Mouse (Mus musculus): ENCODE data around the gene Zfp940.
"Not testable (repeated sequence)": the region's sequence is repeated elsewhere in the genome, so short reads cannot be mapped to it uniquely, and the experiment has no call there.

The Zfp940 gene

DNA sequence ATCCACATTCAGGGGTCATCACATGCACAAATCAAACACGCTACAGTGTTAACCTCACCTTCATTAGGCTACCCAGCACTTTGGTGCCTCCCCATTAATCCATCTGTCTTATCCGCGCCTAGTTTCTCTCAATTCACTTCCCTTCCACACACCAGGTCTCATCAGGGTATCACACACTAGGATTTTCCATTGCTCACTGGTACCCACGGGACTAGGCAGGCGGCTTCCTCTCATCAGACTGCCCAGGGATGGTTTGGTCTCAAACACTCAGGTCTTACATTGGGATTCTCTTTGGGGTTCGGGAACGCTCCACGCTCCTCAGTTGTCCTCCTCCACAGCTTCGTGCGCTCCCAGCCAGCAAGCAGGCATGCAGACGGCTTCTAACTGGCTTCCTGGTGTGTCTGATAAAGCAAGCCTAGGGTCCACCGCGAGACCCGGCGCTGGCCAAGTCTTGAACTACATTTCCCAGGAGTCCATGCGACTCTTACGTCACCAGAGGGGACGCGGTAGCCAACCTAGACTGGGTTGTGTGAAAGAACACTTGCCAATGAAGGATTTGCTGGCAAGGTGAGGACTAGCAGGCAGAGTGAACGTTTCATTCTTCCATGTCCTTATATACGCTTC lies at the start of gene Zfp940:
Gene Zfp940 (minus strand): TSS at position 451 of the 624 bp plus-strand sequence.
- DNase-seq, result peak; percentile 86

DNA sequence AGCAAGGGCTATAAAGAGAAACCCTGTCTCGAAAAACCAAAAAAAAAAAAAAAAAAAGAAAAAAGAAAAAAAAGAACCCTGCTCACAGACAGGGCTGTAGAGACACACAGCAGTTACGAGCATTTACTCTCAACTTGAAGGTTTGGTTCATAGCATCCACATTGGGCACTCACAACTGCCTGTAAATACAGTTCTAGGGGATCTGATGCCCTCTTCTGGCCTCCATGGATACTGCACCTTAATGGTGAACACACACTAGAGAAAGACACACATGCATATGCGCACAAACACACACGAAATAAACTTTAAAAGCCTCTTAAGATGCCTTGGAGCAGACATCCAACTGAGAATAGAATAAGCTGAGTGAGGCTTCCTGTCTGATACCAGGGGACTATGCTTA lies 44.9 kb upstream of the Zfp940 start:
- DNase-seq, result no peak

DNA sequence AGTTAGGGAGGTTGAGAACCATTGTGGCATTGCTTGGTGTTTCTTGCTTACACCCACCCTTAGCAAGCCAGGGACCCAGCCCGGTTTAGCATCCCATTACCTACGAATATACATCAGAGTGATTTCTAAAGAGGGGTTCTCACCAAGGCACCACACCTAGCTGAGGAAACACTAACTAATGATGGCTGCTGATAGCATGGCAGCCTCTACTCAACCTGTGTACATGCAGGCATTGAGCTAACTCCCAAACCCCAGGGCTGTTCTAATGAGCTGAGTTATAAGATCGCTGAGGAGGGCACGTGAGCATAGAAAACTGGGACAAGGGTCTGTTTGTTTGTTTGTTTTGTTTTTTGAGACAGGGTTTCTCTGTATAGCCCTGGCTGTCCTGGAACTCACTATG lies 39.3 kb upstream of the Zfp940 start:
- no peak for DNase-seq

DNA sequence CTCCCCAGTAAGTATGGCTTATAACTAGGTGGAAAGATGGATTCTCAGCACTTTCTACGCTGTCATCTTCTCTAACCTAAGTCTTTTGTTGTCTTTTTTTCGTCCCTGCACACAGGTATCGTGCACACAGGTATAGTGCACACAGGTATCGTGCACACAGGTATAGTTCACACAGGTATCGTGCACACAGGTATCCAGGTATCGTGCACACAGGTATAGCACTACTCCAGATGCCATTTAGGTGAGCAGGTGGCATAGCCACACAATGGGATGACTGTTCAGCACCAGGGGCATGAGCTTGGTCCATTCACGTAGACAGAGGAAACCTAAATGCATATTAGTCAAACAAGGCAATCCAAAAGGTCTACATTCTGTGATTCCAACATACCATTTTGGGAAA lies 37.0 kb upstream of the Zfp940 start:
- no peak for DNase-seq

DNA sequence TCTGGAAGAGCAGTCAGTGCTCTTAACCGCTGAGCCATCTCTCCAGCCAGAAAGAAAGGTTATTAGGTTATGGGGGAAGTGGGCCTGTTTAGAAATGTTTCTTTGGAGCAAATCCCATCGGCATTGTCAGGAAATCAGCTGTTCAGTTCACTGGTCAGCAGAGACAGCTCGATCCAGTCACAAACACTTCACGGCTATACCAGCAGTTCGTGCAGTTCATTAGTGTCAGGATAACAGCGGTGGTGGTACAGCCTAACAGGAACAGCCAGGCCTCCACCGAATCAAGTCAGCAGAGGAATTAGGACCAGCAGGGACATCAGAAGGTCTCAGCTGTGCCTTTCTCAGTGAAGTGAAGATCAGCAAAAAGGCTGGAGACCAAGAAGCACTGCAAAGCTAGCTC lies 27.4 kb upstream of the Zfp940 start:
- no peak for DNase-seq

DNA sequence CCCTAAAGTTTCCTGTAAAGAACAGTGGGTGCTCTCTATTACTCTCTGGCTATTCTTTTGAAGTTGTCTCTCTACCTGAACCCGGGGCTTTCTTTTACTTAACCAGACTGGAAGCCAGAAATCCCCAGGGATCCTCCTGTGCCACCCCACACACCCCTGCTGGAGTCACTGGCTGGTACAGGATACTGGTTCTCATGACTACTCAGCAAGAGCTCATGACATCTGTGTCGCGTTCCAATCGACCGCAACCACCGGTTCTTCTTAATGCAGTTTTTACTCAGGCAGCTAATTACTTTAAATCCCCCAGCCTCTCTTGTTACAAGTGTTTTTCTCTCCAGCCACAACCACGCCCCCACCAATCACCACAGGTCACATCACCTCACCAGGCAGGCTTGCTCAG lies 26.6 kb upstream of the Zfp940 start:
- DNase-seq, result no peak

DNA sequence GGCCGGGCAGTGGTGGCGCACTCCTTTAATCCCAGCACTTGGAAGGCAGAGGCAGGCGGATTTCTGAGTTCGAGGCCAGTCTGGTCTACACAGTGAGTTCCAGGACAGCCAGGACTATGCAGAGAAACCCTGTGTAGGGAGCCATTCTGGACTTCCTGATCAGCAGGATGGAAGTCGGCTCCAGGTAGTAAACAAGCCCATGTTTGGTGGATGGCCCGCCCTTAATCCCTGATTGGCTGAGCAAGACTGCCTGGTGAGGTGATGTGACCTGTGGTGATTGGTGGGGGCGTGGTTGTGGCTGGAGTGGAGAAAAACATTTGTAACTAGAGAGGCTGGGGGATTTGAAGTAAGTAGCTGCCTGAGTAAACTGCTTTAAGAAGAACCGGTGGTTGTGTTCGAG lies 24.1 kb upstream of the Zfp940 start:
- not testable (repeated sequence) for DNase-seq

DNA sequence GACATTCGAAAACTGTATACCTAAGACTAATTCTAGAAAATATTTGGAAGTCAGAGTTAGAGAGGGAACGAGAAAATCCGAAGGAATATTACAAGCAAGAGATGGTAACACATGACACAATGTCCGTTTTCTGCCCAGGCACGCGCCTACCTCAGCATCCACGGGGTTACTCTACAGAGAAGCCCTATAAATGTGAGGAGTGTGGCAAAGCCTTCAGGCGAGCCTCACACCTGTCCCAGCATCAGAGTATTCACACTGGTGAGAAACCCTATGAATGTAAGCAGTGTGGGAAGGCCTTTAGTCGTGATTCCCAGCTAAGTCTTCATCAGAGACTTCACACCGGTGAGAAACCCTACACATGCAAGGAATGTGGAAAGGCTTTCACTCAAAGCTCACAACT lies 20.8 kb upstream of the Zfp940 start:
- no peak for DNase-seq

DNA sequence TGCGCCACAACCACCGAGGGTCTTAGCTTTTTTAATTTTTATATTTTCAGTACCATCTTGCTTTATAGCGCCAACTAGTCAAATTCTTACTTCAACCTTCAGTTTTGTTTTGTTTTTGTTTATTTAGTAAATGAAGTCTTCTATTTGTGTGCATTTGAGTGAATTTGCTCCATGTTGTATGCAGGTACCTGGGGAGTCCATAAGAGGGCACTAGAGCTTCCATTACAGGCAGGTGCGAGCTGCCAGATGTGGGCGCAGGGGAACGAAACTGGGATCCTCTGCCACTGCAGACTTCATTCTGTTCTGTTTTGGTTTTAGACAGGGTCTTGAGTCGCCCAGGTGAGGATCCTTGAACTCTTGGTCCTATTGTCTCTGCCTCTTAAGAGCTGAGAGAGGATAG lies 8.2 kb upstream of the Zfp940 start:
- DNase-seq, result no peak

DNA sequence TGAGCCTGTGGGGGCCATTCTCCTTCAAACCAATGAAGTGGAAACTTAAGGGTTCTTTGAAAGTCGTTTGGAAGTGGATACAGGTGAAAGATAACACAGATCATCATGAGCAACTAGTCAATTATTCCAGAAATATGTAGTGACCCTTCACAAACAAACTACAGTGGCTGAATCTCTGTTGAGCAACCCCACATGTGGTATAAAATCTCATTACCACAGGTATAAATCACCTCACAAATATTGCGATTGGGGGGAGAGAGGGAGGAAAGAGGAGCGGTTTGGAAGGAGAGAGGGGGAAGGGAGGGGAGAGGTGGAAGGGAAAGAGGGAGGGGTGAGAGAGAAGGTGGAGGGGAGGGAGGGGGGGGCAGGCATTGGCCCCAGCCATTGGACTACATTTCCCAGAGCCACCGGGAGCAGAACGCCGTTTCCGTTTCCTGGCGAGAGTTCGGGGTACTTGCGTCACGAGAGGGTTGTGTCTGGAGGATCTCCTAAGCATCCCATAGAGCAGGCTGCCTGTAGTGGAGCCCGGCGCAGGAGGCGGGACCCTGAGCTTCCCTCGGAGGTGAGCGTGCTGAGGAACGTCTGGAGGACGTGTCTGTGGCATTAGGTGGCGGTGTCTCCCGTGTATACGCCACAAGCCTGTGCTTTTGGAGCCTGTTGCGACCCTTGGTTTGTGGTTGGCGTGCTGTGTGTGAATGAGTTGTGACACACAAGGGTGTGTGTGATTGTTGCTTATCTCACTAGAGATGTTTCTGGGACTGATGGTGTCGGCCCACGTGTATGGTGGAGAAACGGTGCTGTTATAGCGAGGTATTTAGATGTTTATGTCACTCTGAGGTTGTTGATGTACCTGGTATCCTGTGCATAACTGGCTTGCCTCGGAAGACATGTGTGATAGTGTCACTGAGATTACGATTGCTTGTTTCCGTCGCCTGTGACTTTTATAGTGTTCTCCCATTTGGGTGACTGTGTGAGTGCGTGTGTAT lies 6.4 kb upstream of the Zfp940 start, which contains the start of gene Zfp420:
Gene Zfp420 (plus strand): TSS at position 448 of the 986 bp plus-strand sequence.
- DNase-seq, result peak; percentile 92

DNA sequence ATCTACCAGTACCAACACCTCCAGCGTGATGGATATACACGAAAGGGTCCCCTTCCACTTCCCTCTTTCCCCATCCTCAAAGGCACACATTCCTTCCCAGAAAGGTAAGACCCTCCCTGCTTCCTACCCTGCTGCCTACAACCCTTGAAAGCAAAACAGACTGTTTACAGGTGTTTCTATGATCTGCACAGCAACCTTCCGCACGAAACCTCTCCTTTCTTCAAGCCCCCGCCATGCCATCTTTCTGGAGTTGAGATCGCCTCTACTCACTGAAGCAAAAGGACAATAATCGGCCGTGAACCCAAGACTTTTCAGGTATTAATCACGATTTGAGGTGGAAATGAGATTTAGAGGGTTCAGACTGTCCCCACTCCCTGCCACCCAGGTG lies 644 bp downstream of the Zfp940 start:
- DNase-seq, result no peak

DNA sequence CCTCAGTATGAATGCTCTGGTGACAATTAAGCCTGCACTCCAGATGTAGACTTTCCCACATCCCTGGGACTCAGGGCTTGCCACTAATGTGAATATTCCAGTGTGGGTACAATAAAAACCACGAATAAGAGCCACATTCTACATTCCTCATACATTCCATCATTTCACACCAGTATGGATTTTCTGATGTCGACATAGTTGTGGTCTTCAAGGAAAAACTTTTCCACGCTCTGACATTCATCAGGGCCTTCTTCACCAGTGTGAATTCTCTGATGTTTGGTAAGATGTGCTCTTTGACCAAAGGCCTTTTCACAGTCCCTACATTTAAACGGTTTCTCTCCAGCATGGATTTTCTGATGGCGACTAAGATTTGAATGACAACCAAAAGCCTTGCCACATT lies 8.9 kb downstream of the Zfp940 start:
- DNase-seq, result no peak

DNA sequence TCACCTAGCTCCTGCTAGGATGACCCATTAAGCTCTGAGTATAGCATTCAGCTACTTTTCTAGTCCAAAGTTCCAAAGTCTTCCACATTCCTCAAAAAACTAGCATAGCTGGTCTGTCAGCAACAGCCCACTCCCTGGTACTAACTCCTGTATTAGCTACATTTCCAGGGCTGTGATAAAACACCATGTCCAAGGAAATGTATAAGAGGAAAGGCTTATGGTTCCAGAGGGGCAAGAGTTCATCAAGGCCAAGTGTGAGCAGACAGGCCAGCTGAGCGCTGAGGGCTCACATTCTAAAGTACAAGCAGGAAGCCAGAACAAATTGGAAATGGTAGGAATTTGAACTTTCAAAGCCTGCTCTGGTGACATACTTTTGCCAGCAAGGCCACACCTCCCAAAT lies 11.4 kb downstream of the Zfp940 start:
- DNase-seq, result no peak

DNA sequence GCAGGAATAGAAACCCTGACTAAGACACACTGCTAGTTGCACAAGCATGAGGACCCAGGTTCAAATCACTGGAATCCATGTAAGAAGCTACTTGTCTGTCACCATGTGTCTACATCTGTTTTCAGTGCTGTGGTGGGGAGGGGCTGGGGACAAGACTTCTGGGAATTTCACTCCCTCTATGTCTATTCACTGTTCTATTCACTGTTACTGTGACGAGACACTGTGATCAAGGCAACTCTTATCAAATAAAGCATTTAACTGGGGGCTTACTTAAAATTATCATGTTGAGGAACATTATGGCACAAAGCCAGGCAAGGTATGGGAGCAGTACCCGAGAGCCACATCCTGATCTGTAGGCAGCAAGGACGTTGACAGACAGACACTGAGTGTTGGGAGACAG lies 14.2 kb downstream of the Zfp940 start:
- DNase-seq, result no peak

DNA sequence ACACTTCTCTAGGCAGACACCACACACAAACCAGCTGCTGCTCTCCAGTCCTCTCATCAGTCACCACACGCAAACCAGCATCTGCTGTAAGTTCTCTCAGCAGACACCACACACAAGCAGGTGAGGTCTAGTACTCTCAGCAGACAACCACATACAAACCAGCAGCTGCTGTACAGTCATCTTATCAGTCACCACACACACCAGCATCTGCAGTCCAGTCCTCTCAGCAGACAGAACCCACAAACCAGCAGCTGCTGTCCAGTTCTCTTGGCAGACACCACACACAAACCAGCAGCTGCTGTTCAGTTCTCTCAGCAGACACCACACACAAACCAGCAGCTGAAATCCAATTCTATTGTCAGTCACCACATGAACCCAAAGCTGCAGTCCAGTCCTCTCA lies 16.7 kb downstream of the Zfp940 start:
- no peak for DNase-seq

DNA sequence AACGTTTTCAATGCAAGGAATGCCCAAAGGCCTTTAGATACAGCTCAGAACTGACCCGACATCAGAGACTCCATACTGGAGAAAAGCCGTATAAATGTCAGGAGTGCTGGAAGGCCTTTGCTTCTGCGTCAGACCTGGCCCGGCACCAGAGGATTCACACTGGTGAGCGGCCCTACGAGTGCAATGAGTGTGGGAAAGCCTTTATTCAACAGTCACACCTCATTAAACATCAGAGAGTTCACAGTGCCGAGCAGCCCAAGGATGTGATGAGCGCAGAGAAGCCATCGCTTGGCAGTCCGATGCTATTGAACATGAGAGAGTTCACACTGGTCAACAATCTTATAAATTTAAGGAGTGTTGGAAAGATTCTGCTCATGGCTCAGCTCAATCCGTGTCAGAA lies 23.7 kb downstream of the Zfp940 start:
- DNase-seq, result no peak

DNA sequence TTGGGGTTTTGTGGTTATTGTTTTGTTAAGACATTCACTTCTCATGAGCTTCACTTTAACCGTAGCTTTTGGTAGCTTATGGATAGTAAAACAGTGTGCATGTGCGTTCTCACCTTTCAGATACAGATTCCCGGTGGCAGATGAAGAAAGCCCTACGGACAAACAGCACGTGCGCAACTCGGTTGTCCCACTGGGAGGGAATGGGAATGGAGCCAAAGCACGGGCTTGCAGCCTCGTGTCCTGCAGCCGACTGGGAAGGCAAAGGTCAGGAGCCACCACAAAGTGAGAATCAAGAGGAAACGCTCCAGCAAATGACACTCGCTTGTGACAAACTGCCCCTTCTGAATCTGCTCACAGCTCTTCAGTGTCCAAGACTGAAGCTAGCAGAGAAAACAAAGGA lies 25.5 kb downstream of the Zfp940 start:
- DNase-seq, result no peak

DNA sequence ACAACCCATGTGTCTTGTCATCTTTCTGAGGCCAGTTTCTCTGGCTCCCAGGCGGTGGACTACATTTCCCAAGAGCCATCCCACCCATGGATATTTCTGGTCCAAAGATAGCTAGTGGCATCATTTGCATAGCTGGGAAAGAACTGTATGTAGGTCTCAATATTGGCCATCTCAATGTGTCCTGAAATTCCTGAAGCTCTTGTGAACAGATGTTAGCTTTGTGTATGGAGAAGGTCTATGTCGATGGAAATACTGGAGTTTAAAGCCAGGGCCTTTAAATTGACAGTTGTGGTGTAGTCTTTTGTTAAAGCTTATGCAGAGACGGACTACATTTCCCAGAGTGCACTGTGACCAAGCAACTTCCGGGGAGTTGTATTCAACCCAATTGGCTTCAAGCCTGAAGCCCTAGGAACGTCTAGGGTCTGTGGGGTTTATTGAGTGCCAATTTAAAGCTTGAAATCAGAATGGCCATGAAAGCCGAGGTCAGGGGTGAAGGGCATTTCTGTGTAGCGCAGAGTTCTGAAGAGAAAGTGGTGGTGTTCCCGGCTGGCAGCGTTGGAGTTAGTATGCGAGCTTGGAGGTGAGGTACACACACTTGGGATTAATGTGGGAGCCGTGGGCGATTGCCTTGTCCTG lies 34.7 kb downstream of the Zfp940 start:
- DNase-seq, result peak; percentile 69

DNA sequence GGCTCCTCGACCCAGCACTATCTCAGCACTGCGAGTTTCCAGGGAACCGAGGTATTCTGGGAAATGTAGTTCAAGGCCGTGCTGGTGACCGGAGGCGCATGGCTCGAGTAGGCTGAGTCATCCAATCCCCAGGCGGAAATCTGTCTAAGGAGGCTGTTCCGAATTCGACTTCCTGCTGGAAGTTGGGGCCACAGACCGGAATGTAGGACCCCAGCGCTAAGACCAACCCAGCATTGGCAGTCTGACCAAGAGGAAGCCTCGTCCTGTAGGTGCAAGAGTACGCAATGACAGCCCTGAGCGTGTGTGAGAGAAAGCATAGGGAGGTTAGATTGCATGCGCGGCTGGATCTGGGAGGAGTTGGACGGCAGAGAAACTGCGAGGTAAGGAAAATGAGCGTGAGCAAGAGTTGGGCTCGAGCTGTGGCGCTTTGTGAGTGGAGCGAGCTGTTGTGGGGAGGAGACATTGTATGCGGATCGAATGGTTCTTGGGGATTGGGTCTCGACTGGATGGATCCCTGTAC lies 37.5 kb downstream of the Zfp940 start, which contains the start of gene Zfp790:
Gene Zfp790 (plus strand): TSS at position 205 of the 520 bp plus-strand sequence.
- DNase-seq, result peak; percentile 81

DNA sequence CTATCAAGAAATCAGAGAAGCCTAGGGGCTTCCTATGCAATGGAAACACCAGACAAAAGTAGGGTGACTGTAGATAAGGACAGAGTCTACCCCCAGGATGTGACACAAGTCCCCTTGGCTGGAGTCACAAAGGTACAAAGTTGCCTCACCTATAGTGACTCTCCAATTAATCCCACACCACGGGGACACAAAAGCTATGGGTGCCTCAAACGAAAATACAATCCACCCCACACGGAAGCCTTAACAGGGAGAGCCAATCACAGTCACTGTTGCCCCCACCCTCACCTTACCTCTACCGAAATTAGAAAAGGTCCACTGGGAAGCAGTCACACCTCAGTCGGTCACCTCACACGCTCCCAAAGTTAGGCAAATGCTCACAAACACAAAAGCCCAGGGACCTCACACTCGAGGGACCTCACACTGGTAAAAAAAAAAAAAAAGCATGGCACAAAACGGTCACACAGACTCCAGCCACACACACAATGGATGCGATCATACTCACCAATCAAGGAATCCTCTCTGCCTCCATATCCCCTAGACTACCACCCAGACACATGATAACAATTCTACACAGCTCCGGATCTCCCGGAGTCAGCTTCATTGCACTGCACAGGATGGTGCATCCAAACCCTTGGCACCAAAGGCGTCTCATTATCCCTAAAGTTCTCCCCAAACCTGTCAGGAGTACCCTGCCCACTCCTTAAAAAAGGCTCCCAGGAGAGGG lies 38.2 kb downstream of the Zfp940 start:
- no peak for DNase-seq

DNA sequence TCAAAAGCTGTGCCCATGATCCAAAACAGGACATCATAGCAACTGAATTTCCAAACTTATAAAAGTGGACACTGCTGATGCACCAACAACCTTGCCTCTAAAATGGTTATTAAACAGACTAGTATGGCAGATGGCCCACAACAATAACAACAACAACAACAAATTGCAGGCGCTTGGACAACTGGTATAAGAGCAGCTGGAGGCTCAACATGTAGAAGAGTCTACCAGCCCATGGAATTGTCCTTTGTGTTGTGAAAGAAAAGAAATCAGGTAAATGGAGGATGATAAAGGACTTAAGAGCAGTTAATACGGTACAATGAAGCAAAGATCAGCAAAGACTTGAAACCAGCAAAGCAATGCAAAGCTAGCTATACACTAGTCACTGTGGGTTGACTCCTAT lies 39.1 kb downstream of the Zfp940 start:
- no peak for DNase-seq

DNA sequence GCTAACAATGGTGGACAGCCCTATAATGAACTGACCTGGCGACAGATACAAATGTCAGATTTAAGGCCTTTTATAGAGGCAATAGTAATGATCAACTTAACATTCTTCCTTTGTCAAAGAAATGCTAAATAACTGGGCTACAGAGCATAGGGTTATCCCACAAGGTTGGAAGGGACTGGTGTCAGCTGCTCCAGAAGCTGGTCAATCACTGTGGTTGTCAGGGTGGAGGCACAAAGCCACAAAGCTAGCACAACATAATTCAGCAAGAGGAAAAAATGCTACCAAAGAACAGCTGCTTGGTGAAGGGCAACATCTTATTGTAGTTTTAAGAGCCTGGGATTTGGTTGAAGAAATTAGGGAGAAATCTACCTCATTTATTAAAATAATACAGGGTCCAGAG lies 41.2 kb downstream of the Zfp940 start:
- no peak for DNase-seq

DNA sequence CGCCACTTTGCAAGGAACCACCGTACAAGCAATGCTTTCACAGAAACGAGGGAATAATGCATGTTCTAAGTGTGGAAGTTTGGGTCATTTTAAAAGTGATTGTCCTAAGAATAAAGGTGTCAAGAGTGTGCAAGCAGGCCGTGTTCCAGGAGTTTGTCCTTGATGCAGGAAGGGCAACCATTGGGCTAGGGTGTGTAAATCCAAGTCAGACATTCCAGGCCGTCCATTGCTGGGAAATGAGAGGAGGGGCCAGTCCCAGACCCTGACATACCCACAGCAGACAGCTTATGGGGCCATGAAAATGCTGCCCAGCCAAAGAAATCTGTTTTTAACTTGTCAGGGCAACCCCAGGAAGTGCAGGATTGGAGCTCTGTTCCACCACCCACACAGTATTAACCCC lies 46.4 kb downstream of the Zfp940 start:
- no peak for DNase-seq

All from cerebellum, adult 8-10 months (tissue).